Mouse (Mus musculus) embryonic stem cell, embryonic (primary cell): Measurements from ENCODE around the gene Dst.

Experiments
- CTCF ChIA-PET, 4 experiments: fragments of 300-600 bp in 2 of 4; fragments of 350-600 bp in 2 of 4; sonication (Branson Sonifier 250); formaldehyde crosslinking; loops; one replicate each; lab custom pipeline; 2022; ENCODE audit warnings: inconsistent platforms in 2 of 4; lab: Charles Lee
- POLR2A ChIA-PET, 4 experiments: fragments of 300-600 bp in 2 of 4; fragments of 350-600 bp in 2 of 4; sonication (Branson Sonifier 250); formaldehyde crosslinking; loops; one replicate each; lab custom pipeline; 2022; ENCODE audit warnings: antibody characterized with exemption in 4 of 4, inconsistent platforms in 1 of 4; lab: Charles Lee

Gene Dst

GRCm38 (mm10) chr1:33989643-33990042 lies 81.6 kb downstream of the Dst start:
- ChIA-PET CTCF (no interaction called here), POLR2A (interaction anchor here in 3 of 4 experiments (0.5 to 1.2 kb wide), 4 partner anchors 9 to 82 kb away, joined by 3 to 4 read pairs (median 3); partner anchors contain the start of gene Bend6 (in 1 of the 3))

- ChIA-PET POLR2A (interaction anchor here in 1 of 4 experiments (1.5 kb wide), 1 partner anchor 10 kb away, joined by 4 read pairs; no protein-coding TSS in a partner anchor), CTCF (no interaction called here)
These were observed 83.0 kb downstream of the Dst start for GRCm38 (mm10) chr1:33991067-33991466.

GRCm38 (mm10) chr1:33992810-33993209 lies 84.8 kb downstream of the Dst start:
- POLR2A ChIA-PET, result interaction anchor here in 2 of 4 experiments (0.6 to 1.8 kb wide), 17 partner anchors 11 to 116 kb away, joined by 3 to 10 read pairs (median 3); no protein-coding TSS in a partner anchor
- CTCF ChIA-PET, result interaction anchor here in 3 of 4 experiments (0.6 to 1.1 kb wide), 3 partner anchors 8 to 93 kb away, joined by 3 read pairs; no protein-coding TSS in a partner anchor

GRCm38 (mm10) chr1:33994201-33994600 lies 86.2 kb downstream of the Dst start:
- ChIA-PET CTCF (interaction anchor here in 1 of 4 experiments (0.7 kb wide), 1 partner anchor 144 kb away, joined by 5 read pairs; no protein-coding TSS in a partner anchor), POLR2A (interaction anchor here in 2 of 4 experiments (1.2 to 1.6 kb wide), 6 partner anchors 15 to 49 kb away, joined by 3 to 10 read pairs (median 4); no protein-coding TSS in a partner anchor)

- POLR2A ChIA-PET, result interaction anchor here in 1 of 4 experiments (0.8 to 2.1 kb wide), 3 partner anchors 10 to 32 kb away, joined by 3 to 10 read pairs (median 3); no protein-coding TSS in a partner anchor
These were observed 87.4 kb downstream of the Dst start for GRCm38 (mm10) chr1:33995386-33995785.

GRCm38 (mm10) chr1:33996105-33996887 lies 88.3 kb downstream of the Dst start:
- CTCF ChIA-PET, result interaction anchor here in 1 of 4 experiments (0.6 kb wide), 1 partner anchor 247 kb away, joined by 9 read pairs; no protein-coding TSS in a partner anchor
- POLR2A ChIA-PET, result interaction anchor here in 2 of 4 experiments (0.7 to 2.1 kb wide), 7 partner anchors 9 to 441 kb away, joined by 3 to 10 read pairs (median 3); no protein-coding TSS in a partner anchor

More at GRCm38 (mm10) chr1:33995386-33995785, 87.4 kb downstream of the Dst start:
- CTCF ChIA-PET, result no interaction called here

- CTCF ChIA-PET, result interaction anchor here in 3 of 4 experiments (0.6 to 1.3 kb wide), 8 partner anchors 10 to 1385 kb away, joined by 3 to 5 read pairs (median 3); no protein-coding TSS in a partner anchor
- POLR2A ChIA-PET, result interaction anchor here in 2 of 4 experiments (0.5 to 6.4 kb wide), 4 partner anchors 16 to 204 kb away, joined by 3 to 43 read pairs (median 4); no protein-coding TSS in a partner anchor
These were observed 94.3 kb downstream of the Dst start for GRCm38 (mm10) chr1:34002321-34002720.

- POLR2A ChIA-PET, result interaction anchor here in 2 of 4 experiments (0.7 to 6.4 kb wide), 4 partner anchors 10 to 204 kb away, joined by 3 to 43 read pairs (median 3); no protein-coding TSS in a partner anchor
- CTCF ChIA-PET, result interaction anchor here in 3 of 4 experiments (0.6 to 1.3 kb wide), 4 partner anchors 19 to 1384 kb away, joined by 3 to 5 read pairs (median 3); no protein-coding TSS in a partner anchor
These were observed 94.9 kb downstream of the Dst start for GRCm38 (mm10) chr1:34002970-34003369.

GRCm38 (mm10) chr1:34005238-34005725 lies 97.3 kb downstream of the Dst start:
- ChIA-PET POLR2A (interaction anchor here in 3 of 4 experiments (0.8 to 6.4 kb wide), 28 partner anchors 9 to 173 kb away, joined by 3 to 43 read pairs (median 5); no protein-coding TSS in a partner anchor), CTCF (interaction anchor here in 2 of 4 experiments (0.5 to 3.4 kb wide), 10 partner anchors 44 to 261 kb away, joined by 3 to 19 read pairs (median 4); no protein-coding TSS in a partner anchor)

GRCm38 (mm10) chr1:34005726-34006638 lies 98.0 kb downstream of the Dst start:
- ChIA-PET CTCF (interaction anchor here in 3 of 4 experiments (0.5 to 3.4 kb wide), 13 partner anchors 32 to 418 kb away, joined by 3 to 19 read pairs (median 4); no protein-coding TSS in a partner anchor), POLR2A (interaction anchor here in 3 of 4 experiments (0.6 to 6.4 kb wide), 63 partner anchors 7 to 460 kb away, joined by 3 to 43 read pairs (median 5); no protein-coding TSS in a partner anchor)

- CTCF ChIA-PET, result interaction anchor here (0.6 to 3.4 kb wide), 14 partner anchors 31 to 419 kb away, joined by 3 to 19 read pairs (median 4); no protein-coding TSS in a partner anchor
- POLR2A ChIA-PET, result interaction anchor here in 3 of 4 experiments (0.6 to 6.4 kb wide), 64 partner anchors 8 to 522 kb away, joined by 3 to 43 read pairs (median 5); no protein-coding TSS in a partner anchor
These were observed 98.9 kb downstream of the Dst start for GRCm38 (mm10) chr1:34006828-34007361.

GRCm38 (mm10) chr1:34007379-34007778 lies 99.4 kb downstream of the Dst start:
- ChIA-PET POLR2A (interaction anchor here (0.7 to 6.4 kb wide), 44 partner anchors 9 to 164 kb away, joined by 3 to 43 read pairs (median 5); no protein-coding TSS in a partner anchor), CTCF (interaction anchor here in 3 of 4 experiments (1.0 to 3.4 kb wide), 7 partner anchors 43 to 182 kb away, joined by 3 to 19 read pairs (median 5); no protein-coding TSS in a partner anchor)

- CTCF ChIA-PET, result interaction anchor here in 2 of 4 experiments (0.5 to 1.2 kb wide), 4 partner anchors 57 to 833 kb away, joined by 3 to 4 read pairs (median 3); no protein-coding TSS in a partner anchor
- POLR2A ChIA-PET, result interaction anchor here in 3 of 4 experiments (0.6 to 3.0 kb wide), 15 partner anchors 9 to 197 kb away, joined by 3 to 9 read pairs (median 3); partner anchors contain the start of gene Zfp451 (in 1 of the 3)
These were observed 103.1 kb downstream of the Dst start for GRCm38 (mm10) chr1:34011051-34011677.

- ChIA-PET POLR2A (interaction anchor here in 3 of 4 experiments (0.5 to 3.0 kb wide), 14 partner anchors 8 to 144 kb away, joined by 3 to 9 read pairs (median 4); no protein-coding TSS in a partner anchor), CTCF (interaction anchor here in 1 of 4 experiments (1.2 kb wide), 1 partner anchor 156 kb away, joined by 3 read pairs; no protein-coding TSS in a partner anchor)
These were observed 103.8 kb downstream of the Dst start for GRCm38 (mm10) chr1:34011821-34012271.

- ChIA-PET POLR2A (interaction anchor here (0.6 to 1.5 kb wide), 9 partner anchors 9 to 209 kb away, joined by 3 to 5 read pairs (median 3); no protein-coding TSS in a partner anchor), CTCF (interaction anchor here in 1 of 4 experiments (1.4 kb wide), 1 partner anchor 55 kb away, joined by 5 read pairs; no protein-coding TSS in a partner anchor)
These were observed 105.5 kb downstream of the Dst start for GRCm38 (mm10) chr1:34013490-34013889.
